8 mouse cellular contexts compared by ENCODE assay signal in the genomic region with DNA sequence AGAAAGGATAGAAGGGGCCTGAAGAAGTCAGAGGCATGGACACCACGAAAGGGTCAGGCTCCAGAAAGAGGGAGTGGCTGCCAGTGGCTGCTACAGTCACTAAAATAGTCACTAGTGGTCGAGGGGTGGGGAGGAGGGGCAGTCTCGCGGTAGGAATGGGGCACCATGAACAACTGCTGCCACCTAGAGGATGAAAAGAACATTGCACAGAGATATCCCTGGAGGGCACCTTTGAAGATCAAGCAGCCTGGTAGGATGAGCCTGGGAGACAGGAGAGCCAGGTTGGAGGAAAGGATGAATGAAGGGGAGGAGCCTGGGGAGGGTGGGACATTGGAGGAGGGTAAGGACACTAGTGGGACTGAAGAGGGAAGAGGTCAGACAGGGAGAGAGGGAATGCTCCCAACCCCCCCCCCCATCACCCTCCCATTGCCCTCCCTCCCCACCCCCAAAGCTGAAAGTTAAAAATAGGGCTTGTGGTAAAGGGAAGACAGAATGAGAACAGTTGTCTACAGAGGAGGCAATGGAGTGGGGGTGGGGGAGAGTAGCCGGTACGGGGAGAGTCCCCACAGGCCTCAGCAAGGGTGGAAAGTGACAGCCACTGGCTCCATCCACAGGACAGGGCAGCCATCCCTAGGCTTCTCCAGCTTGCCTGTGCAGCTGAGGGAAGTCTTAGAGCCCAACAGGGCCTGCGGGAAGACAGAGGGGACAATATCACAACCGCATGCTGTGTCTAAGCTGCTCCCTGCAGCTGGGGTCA. TPM values are rescaled to one million over a fixed set of nuclear protein-coding genes. Genes with fewer than 3 reads are reported as not detected.
DNase-seq lines count a peak whose midpoint lies in the region; ATAC-seq lines count a peak whose summit lies in the region.

No protein-coding gene starts in this region.

- H3K9ac ChIP-seq in intestine, embryonic 16.5 days (ENCODE audit: low read depth, low read length) = peak overlapping the region; percentile 42; the same call in 1 of the 2 replicates
- peak overlapping the region; percentile 5; the same call in 1 of the 2 replicates for H3K9ac ChIP-seq in midbrain, embryonic 11.5 days (ENCODE audit: low read length)

- peak overlapping the region; percentile 24; the same call in 1 of the 2 replicates for H3K4me2 ChIP-seq in intestine, embryonic 16.5 days (ENCODE audit: low read depth, low read length)
- 0 out of 2 replicates have a peak overlapping the region, but pooled peaks have one; percentile 9 for H3K4me2 ChIP-seq in midbrain, embryonic 11.5 days

- DNase-seq in urinary bladder, postnatal 25 days (ENCODE audit: low spot score) = peak; percentile 15
- no peak for DNase-seq in urinary bladder, adult 2 months (ENCODE audit: low spot score)
- DNase-seq in cerebellum, postnatal 36 days = peak; percentile 42 to 55
- peak; percentile 33 for DNase-seq in gastrocnemius, postnatal 10 days
- DNase-seq in limb, embryonic 10.5 days (ENCODE audit: low spot score) = peak; percentile 63
- DNase-seq in midbrain, embryonic 11.5 days (ENCODE audit: low spot score, missing footprints) = peak; percentile 96
- DNase-seq in spleen, postnatal 36 days (ENCODE audit: low spot score in 2 of 2) = peak; percentile 11 to 14

- peaks cover 13% of the 10 kb centered on the region for H3K4me1 ChIP-seq in intestine, embryonic 16.5 days (ENCODE audit: control insufficient read depth, insufficient read depth, low read length)
- peaks cover 43% of the 10 kb centered on the region for H3K4me1 ChIP-seq in limb, embryonic 10.5 days
- peaks cover 18% of the 10 kb centered on the region for H3K4me1 ChIP-seq in midbrain, embryonic 11.5 days (ENCODE audit: control insufficient read depth, insufficient read depth, low read length)

- H3K27me3 ChIP-seq in intestine, embryonic 16.5 days (replicated peaks; ENCODE audit: control insufficient read depth, insufficient read depth, low read length) = no peaks in the 10 kb centered on the region
- H3K27me3 ChIP-seq in limb, embryonic 10.5 days (ENCODE audit: low read depth, poor library complexity, severe bottlenecking) = no peaks in the 10 kb centered on the region
- no peaks in the 10 kb centered on the region; the same call in 1 of the 2 replicates for H3K27me3 ChIP-seq in midbrain, embryonic 11.5 days (ENCODE audit: control insufficient read depth, insufficient read depth, low read length)

- 13% methylated on average over 8 of the region's 8 CpGs for WGBS in intestine, embryonic 16.5 days
- 3% methylated on average over 8 of the region's 8 CpGs for WGBS in limb, embryonic 10.5 days
- WGBS in midbrain, embryonic 11.5 days = 3% methylated on average over 8 of the region's 8 CpGs

- no peak overlapping the region for H3K4me3 ChIP-seq in intestine, embryonic 16.5 days (ENCODE audit: low read length)
- H3K4me3 ChIP-seq in limb, embryonic 10.5 days = peak overlapping the region; percentile 20; the same call in 1 of the 2 replicates
- no peak overlapping the region for H3K4me3 ChIP-seq in midbrain, embryonic 11.5 days (ENCODE audit: low read depth, low read length)

- H3K9me3 ChIP-seq in intestine, embryonic 16.5 days (ENCODE audit: control insufficient read depth, low read length) = no peaks in the 10 kb centered on the region
- H3K9me3 ChIP-seq in limb, embryonic 10.5 days (replicated peaks) = no peaks in the 10 kb centered on the region
- H3K9me3 ChIP-seq in midbrain, embryonic 11.5 days (ENCODE audit: control insufficient read depth, low read length) = no peaks in the 10 kb centered on the region

- H3K36me3 ChIP-seq in intestine, embryonic 16.5 days (ENCODE audit: control insufficient read depth, insufficient read depth, low read length) = no peaks in the 10 kb centered on the region
- no peaks in the 10 kb centered on the region for H3K36me3 ChIP-seq in limb, embryonic 10.5 days
- no peaks in the 10 kb centered on the region for H3K36me3 ChIP-seq in midbrain, embryonic 11.5 days (ENCODE audit: control insufficient read depth, insufficient read depth, low read length)

- ATAC-seq in intestine, embryonic 16.5 days = peak; percentile 54; the same call in 1 of the 2 replicates
- ATAC-seq in midbrain, embryonic 11.5 days (ENCODE audit: low FRiP score) = peak; percentile 43

- H3K27ac ChIP-seq in intestine, embryonic 16.5 days (ENCODE audit: low read length) = peak overlapping the region; percentile 15; the same call in 1 of the 2 replicates
- H3K27ac ChIP-seq in limb, embryonic 10.5 days = peak overlapping the region; percentile 50
- no peak overlapping the region for H3K27ac ChIP-seq in midbrain, embryonic 11.5 days (ENCODE audit: low read depth, low read length)

RNA-seq across cellular contexts. Expression of a gene that starts 20.5 kb away (rescaled TPM):
- 19.7 and 22.7 TPM in 2 replicates for polyA plus RNA-seq in urinary bladder, adult 2 months (2012; rRNA removed)
- total RNA-seq in gastrocnemius, postnatal 10 days (2021) = 1 to 10 TPM; 3.6 to 4.9 TPM
- polyA plus RNA-seq in intestine, embryonic 16.5 days (2015; fragmentation: Nextera tagmentation; extraction: Ambion mirVana) = 246 and 248 TPM in 2 replicates
- polyA plus RNA-seq in limb, embryonic 10.5 days (2016; fragmentation: Nextera tagmentation; extraction: Ambion mirVana) = 19.3 and 22.1 TPM in 2 replicates
- polyA plus RNA-seq in midbrain, embryonic 11.5 days (2014; fragmentation: Nextera tagmentation; extraction: Ambion mirVana) = 29.9 and 31.0 TPM in 2 replicates
